Mouse (Mus musculus) spleen, embryonic (tissue): ENCODE measurements at regions not wholly inside any gene's neighbourhood (a gene's known extent, or its start where the extent isn't known, plus 50 kb on each side); places are given as distances from the start of the nearest gene placed in this dataset.

Experiments used
- CTCF ChIA-PET: fragments of 350-600 bp; sonication (Branson Sonifier 250); formaldehyde crosslinking; loops from one replicate; lab custom pipeline; 2022; lab: Charles Lee

GRCm38 (mm10) chr10:16996820-16997466, 726.1 kb upstream of the Cited2 start:
- CTCF ChIA-PET = interaction anchor here (0.9 kb wide), 1 partner anchor 9 kb away, joined by 3 read pairs; no protein-coding TSS in a partner anchor

- CTCF ChIA-PET = no interaction called here
These were observed 721.7 kb upstream of the Cited2 start for GRCm38 (mm10) chr10:17001320-17001719.

- CTCF ChIA-PET = no interaction called here
These were observed 719.7 kb upstream of the Cited2 start for GRCm38 (mm10) chr10:17003123-17003849.

GRCm38 (mm10) chr10:17008683-17009082, 714.3 kb upstream of the Cited2 start:
- CTCF ChIA-PET = no interaction called here

- CTCF ChIA-PET = no interaction called here
These were observed 713.0 kb upstream of the Cited2 start for GRCm38 (mm10) chr10:17010047-17010446.

DNA sequence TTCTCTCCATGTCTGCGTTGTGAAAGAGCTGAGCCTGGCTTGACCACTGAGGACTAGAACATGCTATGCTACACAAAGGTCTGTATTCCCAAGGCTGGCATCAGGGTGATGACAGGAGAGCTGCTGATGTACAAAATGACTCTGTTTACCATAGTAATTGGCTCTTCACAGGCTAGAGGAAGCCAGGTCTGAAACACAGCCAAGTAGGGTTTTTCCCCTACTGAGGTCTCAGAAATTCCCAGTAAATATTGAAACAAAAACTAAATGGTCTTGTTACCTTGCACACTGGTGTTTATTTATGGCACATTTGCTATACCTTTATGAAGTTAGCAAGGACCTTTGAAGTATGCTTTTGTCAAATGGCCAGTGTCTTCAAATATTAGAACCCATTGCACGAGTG, 711.1 kb upstream of the Cited2 start:
- CTCF ChIA-PET = no interaction called here

GRCm38 (mm10) chr10:17012541-17012975, 710.5 kb upstream of the Cited2 start:
- CTCF ChIA-PET = no interaction called here

- CTCF ChIA-PET = no interaction called here
These were observed 708.2 kb upstream of the Cited2 start for GRCm38 (mm10) chr10:17014826-17015225.

DNA sequence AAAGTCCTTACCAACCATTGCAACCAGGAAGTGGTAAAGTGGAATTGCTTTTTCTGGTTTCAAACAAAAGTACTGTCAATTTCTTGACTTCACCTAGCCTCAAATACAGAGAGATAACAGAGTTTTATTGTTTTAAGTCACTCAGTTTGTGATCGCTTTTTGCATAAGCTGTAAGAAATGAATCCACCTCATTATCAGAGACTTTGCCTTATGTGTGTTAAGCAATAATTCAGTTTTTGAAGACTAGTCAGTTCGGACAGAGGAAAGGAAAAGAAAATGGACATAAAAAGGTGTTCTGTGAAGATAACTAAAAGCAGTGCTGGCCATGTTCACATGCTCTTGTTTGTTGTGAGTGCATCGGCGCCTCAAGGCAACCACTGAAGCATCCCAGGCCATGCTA, 706.2 kb upstream of the Cited2 start:
- CTCF ChIA-PET = no interaction called here

GRCm38 (mm10) chr10:17022216-17023158, 700.5 kb upstream of the Cited2 start:
- CTCF ChIA-PET = no interaction called here

GRCm38 (mm10) chr10:17023571-17024293, 699.3 kb upstream of the Cited2 start:
- CTCF ChIA-PET = no interaction called here

DNA sequence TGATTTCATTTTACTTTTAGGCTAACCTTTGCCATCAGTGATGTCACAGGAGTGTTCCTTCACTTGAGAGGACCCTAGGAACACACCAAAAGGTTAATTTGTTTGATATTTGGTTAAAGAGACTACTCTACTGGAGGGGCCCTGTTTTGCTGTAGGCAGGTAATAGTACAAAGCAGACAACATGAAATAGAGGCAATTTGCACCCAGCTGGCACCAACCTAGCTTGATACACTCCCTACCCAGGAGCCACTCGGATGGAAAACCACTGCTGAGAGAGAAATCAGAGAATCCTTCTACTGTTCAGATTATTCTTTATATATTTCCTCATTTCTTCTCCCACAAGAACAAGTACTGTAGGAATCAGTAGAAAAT, 698.7 kb upstream of the Cited2 start:
- CTCF ChIA-PET = no interaction called here

DNA sequence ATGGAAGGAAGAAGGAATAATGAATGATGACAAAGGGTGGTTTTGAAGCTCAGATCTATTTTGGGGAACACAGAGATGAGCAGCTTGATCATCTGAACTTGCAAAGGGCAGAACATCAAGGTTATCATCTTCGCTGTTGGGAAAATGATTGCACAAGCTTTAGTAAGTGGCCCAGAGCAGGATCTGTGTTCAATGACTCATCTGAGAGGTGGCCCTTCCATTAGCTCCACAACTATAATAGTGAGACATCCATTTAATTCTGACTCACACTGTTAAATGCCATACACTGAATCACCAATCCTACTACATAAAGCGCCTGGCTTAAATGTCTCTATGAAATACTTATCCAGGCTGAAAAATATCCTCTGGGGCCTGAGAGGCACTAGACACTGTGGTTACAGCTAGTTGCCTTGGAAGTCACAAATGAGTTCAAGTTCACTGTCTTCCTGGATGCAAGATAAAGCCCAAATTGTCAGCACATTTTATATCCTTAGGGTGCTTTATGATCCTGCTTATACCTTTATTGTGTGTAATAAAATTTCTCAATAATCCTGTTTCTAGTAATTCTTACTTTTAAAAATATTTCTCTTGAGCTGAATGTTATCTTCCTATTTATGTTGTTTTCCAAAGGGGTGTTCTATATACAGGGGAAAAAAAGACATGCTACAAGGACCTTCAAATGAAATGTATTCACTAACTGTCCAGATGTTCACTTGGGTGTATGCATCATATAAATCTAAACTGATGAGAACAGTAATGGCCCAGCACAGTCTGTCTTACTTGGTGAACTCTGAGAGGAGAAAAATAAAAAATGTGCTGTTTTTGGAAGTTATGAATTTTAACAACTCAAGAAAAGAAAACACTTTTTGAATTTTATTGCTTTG, 687.9 kb upstream of the Cited2 start:
- CTCF ChIA-PET = no interaction called here

DNA sequence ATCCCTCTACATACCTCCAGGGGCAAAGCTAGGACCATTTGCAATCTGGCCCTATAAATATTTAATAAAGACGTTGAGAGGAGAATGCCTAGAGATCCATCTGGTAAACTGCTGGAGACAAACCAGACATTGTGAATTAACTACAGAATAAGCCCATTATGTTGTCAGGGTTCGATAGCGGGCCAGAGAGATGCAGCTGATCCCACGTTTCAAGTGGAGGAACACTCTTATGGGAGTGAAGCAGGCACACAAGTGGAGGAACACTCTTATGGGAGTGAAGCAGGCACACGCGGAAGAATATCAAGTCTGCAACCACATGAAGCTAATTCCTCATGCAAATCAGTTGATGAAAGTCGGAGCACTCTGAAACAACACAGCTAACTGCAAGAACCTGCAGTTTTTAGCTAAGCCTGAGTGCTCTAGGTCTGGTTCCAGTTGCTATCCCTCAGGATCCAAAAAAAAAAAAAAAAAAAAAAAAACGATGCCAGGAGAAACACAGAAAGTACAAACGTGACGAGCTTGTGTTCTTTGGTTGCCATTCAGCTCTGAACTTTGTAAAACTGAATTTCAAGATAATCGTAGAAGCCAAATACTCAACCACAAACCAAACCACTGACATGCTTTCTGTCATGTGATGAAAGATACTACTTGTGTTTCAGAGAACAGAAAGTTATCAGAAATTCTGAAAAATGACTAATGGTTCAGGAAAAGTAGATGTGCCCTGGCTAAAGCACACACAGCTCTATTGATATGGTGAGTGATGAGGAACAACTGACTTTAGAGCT, 684.6 kb upstream of the Cited2 start:
- CTCF ChIA-PET = no interaction called here

GRCm38 (mm10) chr10:17042090-17042489, 680.9 kb upstream of the Cited2 start:
- CTCF ChIA-PET = no interaction called here

DNA sequence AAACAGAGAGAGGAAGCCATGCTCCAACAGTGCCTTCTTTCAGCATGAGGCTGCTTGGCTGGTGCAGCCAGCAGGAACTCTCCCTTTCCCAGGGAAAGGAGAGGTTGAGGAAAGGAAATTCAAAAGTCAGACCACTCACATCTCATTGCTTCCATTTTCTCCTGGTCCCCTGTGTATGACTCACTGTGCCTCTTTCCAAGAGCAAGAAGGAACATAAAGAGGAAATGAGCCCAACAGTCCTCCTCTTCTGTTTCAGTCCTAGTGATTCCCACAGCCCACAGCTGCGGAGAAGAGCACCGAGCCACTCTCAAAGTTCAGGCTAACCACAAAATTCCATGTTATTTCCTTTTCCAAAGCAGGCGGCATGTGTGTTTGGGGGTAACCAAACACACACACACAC, 680.0 kb upstream of the Cited2 start:
- CTCF ChIA-PET = no interaction called here

GRCm38 (mm10) chr10:17046765-17047164, 676.3 kb upstream of the Cited2 start:
- CTCF ChIA-PET = no interaction called here

- CTCF ChIA-PET = no interaction called here
These were observed 650.1 kb upstream of the Cited2 start for GRCm38 (mm10) chr10:17072906-17073305.

DNA sequence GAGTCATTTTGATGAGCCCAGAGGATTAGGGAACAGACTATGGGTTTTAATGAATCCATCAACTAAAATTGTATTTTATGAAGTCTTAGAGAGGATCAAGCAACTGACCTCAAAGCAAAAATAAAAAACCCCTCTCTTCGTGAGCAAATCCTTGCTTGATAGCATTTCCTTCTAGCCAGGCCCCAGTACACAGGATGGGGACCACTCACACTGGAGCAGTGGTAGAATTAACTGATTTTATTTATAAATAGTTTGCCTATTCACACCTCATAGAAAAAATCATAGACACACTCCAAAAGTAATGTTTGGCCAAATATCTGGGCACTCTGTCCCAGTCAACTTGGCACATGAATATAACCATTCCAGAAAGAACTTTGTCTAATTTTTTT, 649.0 kb upstream of the Cited2 start:
- CTCF ChIA-PET = no interaction called here
